Mouse (Mus musculus): Measurements from ENCODE around the gene Txn2. TPM values are rescaled to one million over a fixed set of nuclear protein-coding genes. Genes with fewer than 3 reads are reported as not detected.

The Txn2 gene
- polyA plus RNA-seq, 1 experiment from 2014 or later = 284 TPM

Other genes starting within 250 kb of the Txn2 start
- 0.13 TPM in 1 of 2 replicates, not detected in the other for gene Apol7e, start 230.1 kb downstream of the Txn2 start, polyA plus RNA-seq (2014; fragmentation: Nextera tagmentation; extraction: Ambion mirVana)
- 0.11 and 0.52 TPM in 2 replicates for gene Apol9b, start 200.0 kb downstream of the Txn2 start, polyA plus RNA-seq (2014; fragmentation: Nextera tagmentation; extraction: Ambion mirVana)
- 0.67 and 0.89 TPM in 2 replicates for gene Apol8, start 172.0 kb downstream of the Txn2 start, polyA plus RNA-seq (2014; fragmentation: Nextera tagmentation; extraction: Ambion mirVana)
- 30.4 and 31.8 TPM in 2 replicates for gene Myh9, start 86.8 kb downstream of the Txn2 start, polyA plus RNA-seq (2014; fragmentation: Nextera tagmentation; extraction: Ambion mirVana)
- gene Foxred2, start 27.7 kb upstream of the Txn2 start, polyA plus RNA-seq (2014; fragmentation: Nextera tagmentation; extraction: Ambion mirVana) = 1.2 and 1.7 TPM in 2 replicates
- 188 TPM in 2 replicates for gene Eif3d, start 41.8 kb upstream of the Txn2 start, polyA plus RNA-seq (2014; fragmentation: Nextera tagmentation; extraction: Ambion mirVana)
- 0.06 and 0.10 TPM in 2 replicates for gene Cacng2, start 191.0 kb upstream of the Txn2 start, polyA plus RNA-seq (2014; fragmentation: Nextera tagmentation; extraction: Ambion mirVana)
- 42.1 and 48.2 TPM in 2 replicates for gene Ift27, start 245.1 kb upstream of the Txn2 start, polyA plus RNA-seq (2014; fragmentation: Nextera tagmentation; extraction: Ambion mirVana)

Data from heart, embryonic 11.5 days (tissue).